Mouse (Mus musculus) forebrain, embryonic 10.5 days (tissue): ENCODE measurements at regions not wholly inside any gene's neighbourhood (a gene's known extent, or its start where the extent isn't known, plus 50 kb on each side); places are given as distances from the start of the nearest gene placed in this dataset.

Experiments used
- DNase-seq: peaks from one replicate; pipeline ENCODE4 v3.0.0-alpha.2; 2017; ENCODE audit warnings: low spot score; ENCODE audit errors: extremely low spot score
- H3K27ac ChIP-seq: fragments of 300-500 bp; sonication (generic); 2 replicates; pipeline ENCODE4 v1.5.1; 2016; ENCODE audit warnings: mild to moderate bottlenecking
- H3K27me3 ChIP-seq: fragments of 300-500 bp; sonication (generic); 2 replicates; pipeline ENCODE4 v1.6.1; 2016; ENCODE audit warnings: mild to moderate bottlenecking; ENCODE audit not compliant: poor library complexity, severe bottlenecking
- H3K36me3 ChIP-seq: fragments of 300-500 bp; sonication (generic); replicated peaks from 2 replicates; pipeline ENCODE4 v1.6.1; 2016; ENCODE audit warnings: mild to moderate bottlenecking, moderate library complexity
- H3K4me1 ChIP-seq: fragments of 300-500 bp; sonication (generic); 2 replicates; pipeline ENCODE4 v1.6.1; 2016
- H3K4me3 ChIP-seq: fragments of 300-500 bp; sonication (generic); 2 replicates; pipeline ENCODE4 v1.5.1; 2016; ENCODE audit warnings: mild to moderate bottlenecking, moderate library complexity
- H3K9me3 ChIP-seq: fragments of 300-500 bp; sonication (generic); 2 replicates; pipeline ENCODE4 v1.6.1; 2016; ENCODE audit warnings: mild to moderate bottlenecking, moderate library complexity
- WGBS: fragments of 180-500 bp; shearing (Covaris S2); methylation state at CpG from one replicate; pipeline ENCODE4 v1.1.7; 2016; 5-methylcytosine and 5-hydroxymethylcytosine counted together

- no peak overlapping the region for H3K27ac ChIP-seq
- H3K36me3 ChIP-seq = no peaks in the 10 kb centered on the region
- 85% methylated on average over 1 of the region's 1 CpGs for WGBS
Observed at GRCm38 (mm10) chr12:65674916-65675660, 449.8 kb downstream of the Wdr20rt start.

GRCm38 (mm10) chr12:65680335-65680734 is 455.0 kb downstream of the Wdr20rt start:
- 82% methylated on average over 2 of the region's 2 CpGs for WGBS
- Histone ChIP-seq H3K27ac (no peak overlapping the region), H3K36me3 (no peaks in the 10 kb centered on the region), H3K27me3 (no peaks in the 10 kb centered on the region), H3K4me1 (no peaks in the 10 kb centered on the region), H3K9me3 (no peaks in the 10 kb centered on the region), H3K4me3 (no peak overlapping the region)
- DNase-seq = no peak

More at GRCm38 (mm10) chr12:65674916-65675660, 449.8 kb downstream of the Wdr20rt start:
- Histone ChIP-seq H3K9me3 (no peaks in the 10 kb centered on the region), H3K4me1 (no peaks in the 10 kb centered on the region), H3K4me3 (no peak overlapping the region), H3K27me3 (no peaks in the 10 kb centered on the region)
- no peak for DNase-seq

- Histone ChIP-seq H3K9me3 (no peaks in the 10 kb centered on the region), H3K4me1 (no peaks in the 10 kb centered on the region), H3K27me3 (no peaks in the 10 kb centered on the region), H3K4me3 (no peak overlapping the region), H3K36me3 (no peaks in the 10 kb centered on the region), H3K27ac (no peak overlapping the region)
- no peak for DNase-seq
- WGBS = 93% methylated on average over 6 of the region's 6 CpGs
Observed at GRCm38 (mm10) chr12:65681826-65682225, 456.5 kb downstream of the Wdr20rt start.

GRCm38 (mm10) chr12:65704985-65705384 is 479.7 kb downstream of the Wdr20rt start:
- H3K27me3 ChIP-seq = no peaks in the 10 kb centered on the region
- DNase-seq = no peak
- H3K9me3 ChIP-seq = no peaks in the 10 kb centered on the region
- WGBS = 73% methylated on average over 1 of the region's 1 CpGs
- no peaks in the 10 kb centered on the region for H3K4me1 ChIP-seq
- no peak overlapping the region for H3K27ac ChIP-seq
- H3K4me3 ChIP-seq = no peak overlapping the region
- no peaks in the 10 kb centered on the region for H3K36me3 ChIP-seq

- no peaks in the 10 kb centered on the region for H3K36me3 ChIP-seq
- no peak overlapping the region for H3K4me3 ChIP-seq
- H3K9me3 ChIP-seq = no peaks in the 10 kb centered on the region
- WGBS = 44% methylated on average over 2 of the region's 2 CpGs
- DNase-seq = no peak
- no peak overlapping the region for H3K27ac ChIP-seq
- no peaks in the 10 kb centered on the region for H3K27me3 ChIP-seq
- H3K4me1 ChIP-seq = no peaks in the 10 kb centered on the region
Observed at GRCm38 (mm10) chr12:65712304-65712703, 487.0 kb downstream of the Wdr20rt start.
